Mouse (Mus musculus) heart, adult 2 months (tissue): ENCODE data around the gene Aldh6a1.

ENCODE experiments used
- CTCF ChIP-seq: fragments of 200-600 bp; IDR thresholded peaks from 2 replicates; pipeline ENCODE4 v1.8.1; 2022; ENCODE audit warnings: antibody characterized with exemption, mild to moderate bottlenecking, moderate library complexity
- POLR2A ChIP-seq: fragments of 200-500 bp; IDR thresholded peaks from 2 replicates; pipeline ENCODE4 v1.6.1; 2011; ENCODE audit warnings: mild to moderate bottlenecking, low read depth, low read length, control low read depth; ENCODE audit not compliant: insufficient read depth

DNA sequence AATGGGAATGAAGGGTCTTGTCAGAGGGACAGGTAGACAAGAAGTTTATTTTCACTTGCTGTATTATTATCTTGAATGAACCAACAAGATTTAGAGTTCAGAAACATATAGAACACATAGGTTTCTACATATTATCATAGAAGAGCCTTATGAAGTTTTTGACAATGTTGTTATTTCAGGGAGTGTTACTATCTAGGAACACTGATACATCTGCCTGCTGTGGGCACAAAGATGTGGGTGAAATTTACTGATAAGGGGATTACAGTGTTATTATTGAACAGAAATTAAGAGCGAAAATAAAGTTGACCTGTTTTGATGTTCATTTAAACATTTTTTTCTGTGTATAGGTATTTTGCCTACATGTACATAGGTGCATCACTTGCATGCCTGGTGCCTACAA is 46.0 kb upstream of the Aldh6a1 start:
- TF ChIP-seq POLR2A: no peak
- no peak for TF ChIP-seq CTCF
